In genomic region chr6:142363019-142363576, GRCm38 (mm10) we compare ENCODE assay signal across 12 mouse cellular contexts. TPM values are rescaled to one million over a fixed set of nuclear protein-coding genes. Genes with fewer than 3 reads are reported as not detected.
A peak's percentile ranks its signal among the peaks of the same experiment; 100 is the strongest.
DNase-seq lines count a peak whose midpoint lies in the region; ATAC-seq and TF ChIP-seq lines count a peak whose summit lies in the region.
"Had no signal": no experiment of that assay in that cellular context is flagged by ENCODE, and none has a peak within 500 bp of the region (broad histone marks: within the 10 kb centered on the region; RNA-seq: fewer than 3 reads in every experiment).

No protein-coding gene starts in this region.

- peaks cover 7% of the 10 kb centered on the region; the same call in 1 of the 2 replicates for H3K36me3 ChIP-seq in hindbrain, embryonic 11.5 days (ENCODE audit: control insufficient read depth, insufficient read depth, low read length)
- peaks cover 82% of the 10 kb centered on the region for H3K36me3 ChIP-seq in hindbrain, embryonic 12.5 days
- H3K36me3 ChIP-seq in testis, adult 2 months (ENCODE audit: control insufficient read depth, insufficient read depth, low read length) = peaks cover 6% of the 10 kb centered on the region
- peaks cover 44% of the 10 kb centered on the region for H3K36me3 ChIP-seq in hindbrain, postnatal 0 days (ENCODE audit: insufficient read depth, low read length)
- peaks cover 14% of the 10 kb centered on the region; the same call in 1 of the 2 replicates for H3K36me3 ChIP-seq in stomach, embryonic 16.5 days (ENCODE audit: control insufficient read depth, insufficient read depth, low read length)

- no peak overlapping the region for H3K4me3 ChIP-seq in hindbrain, embryonic 11.5 days (ENCODE audit: low read depth, low read length)
- H3K4me3 ChIP-seq in hindbrain, embryonic 12.5 days = no peak overlapping the region
- H3K4me3 ChIP-seq in testis, adult 2 months (ENCODE audit: control insufficient read depth, low read depth, low read length) = no peak overlapping the region
- H3K4me3 ChIP-seq in hindbrain, postnatal 0 days (ENCODE audit: low read length) = no peak overlapping the region
- no peak overlapping the region for H3K4me3 ChIP-seq in stomach, embryonic 16.5 days (replicated peaks; ENCODE audit: low read length)
- H3K4me3 ChIP-seq: embryonic facial prominence, embryonic 12.5 days; heart, embryonic 13.5 days; midbrain, embryonic 12.5 days had no signal

- H3K4me1 ChIP-seq in hindbrain, embryonic 11.5 days (replicated peaks; ENCODE audit: control insufficient read depth, insufficient read depth, low read length) = no peaks in the 10 kb centered on the region
- H3K4me1 ChIP-seq in hindbrain, embryonic 12.5 days = no peaks in the 10 kb centered on the region
- no peaks in the 10 kb centered on the region for H3K4me1 ChIP-seq in testis, adult 2 months (ENCODE audit: control insufficient read depth, insufficient read depth, low read length)
- no peaks in the 10 kb centered on the region for H3K4me1 ChIP-seq in hindbrain, postnatal 0 days (ENCODE audit: insufficient read depth, low read length)
- no peaks in the 10 kb centered on the region for H3K4me1 ChIP-seq in stomach, embryonic 16.5 days (ENCODE audit: control insufficient read depth, insufficient read depth, low read length)
- H3K4me1 ChIP-seq: embryonic facial prominence, embryonic 12.5 days; heart, embryonic 13.5 days; midbrain, embryonic 12.5 days had no signal

- no peak overlapping the region for H3K9ac ChIP-seq in hindbrain, embryonic 11.5 days (ENCODE audit: low read depth, low read length)
- H3K9ac ChIP-seq in hindbrain, embryonic 12.5 days = no peak overlapping the region
- no peak overlapping the region for H3K9ac ChIP-seq in hindbrain, postnatal 0 days (replicated peaks; ENCODE audit: low read length)
- no peak overlapping the region for H3K9ac ChIP-seq in stomach, embryonic 16.5 days (ENCODE audit: low read length)
- H3K9ac ChIP-seq: embryonic facial prominence, embryonic 12.5 days; heart, embryonic 13.5 days; midbrain, embryonic 12.5 days had no signal

- peak; percentile 18 for DNase-seq in hindbrain, embryonic 11.5 days (ENCODE audit: low spot score)
- DNase-seq in testis, postnatal 14 days (ENCODE audit: low spot score) = no peak
- DNase-seq in hindbrain, postnatal 0 days (ENCODE audit: low spot score) = peak; percentile 50
- DNase-seq in urinary bladder, adult 2 months (ENCODE audit: low spot score) = no peak
- no peak for DNase-seq in yolk sac, embryonic 10.5 days (ENCODE audit: low spot score)

- TF ChIP-seq CTCF in testis, adult 2 months (IDR thresholded peaks at IDR 0.05; ENCODE audit: control insufficient read depth, insufficient read depth, insufficient replicate concordance, low read depth, low read length) = peak; percentile 20; the same call in 1 of the 2 replicates
- peak; percentile 57 for TF ChIP-seq CTCF in hindbrain, postnatal 0 days (IDR thresholded peaks at IDR 0.05; ENCODE audit: low read depth)

- 78% methylated on average over 9 of the region's 9 CpGs for WGBS in hindbrain, embryonic 11.5 days
- WGBS in hindbrain, embryonic 12.5 days = 74% methylated on average over 9 of the region's 9 CpGs
- WGBS in hindbrain, postnatal 0 days = 60% methylated on average over 9 of the region's 9 CpGs
- 63% methylated on average over 9 of the region's 9 CpGs for WGBS in stomach, embryonic 16.5 days

- no peak overlapping the region for H3K4me2 ChIP-seq in hindbrain, embryonic 11.5 days (replicated peaks; ENCODE audit: low read depth, low read length)
- H3K4me2 ChIP-seq in hindbrain, embryonic 12.5 days (replicated peaks) = no peak overlapping the region
- H3K4me2 ChIP-seq in hindbrain, postnatal 0 days (ENCODE audit: low read depth, low read length) = no peak overlapping the region
- no peak overlapping the region for H3K4me2 ChIP-seq in stomach, embryonic 16.5 days (ENCODE audit: low read depth, low read length)
- H3K4me2 ChIP-seq: embryonic facial prominence, embryonic 12.5 days; heart, embryonic 13.5 days; midbrain, embryonic 12.5 days had no signal

- ATAC-seq in hindbrain, embryonic 11.5 days (ENCODE audit: low FRiP score) = peak; percentile 37; the same call in 1 of the 2 replicates
- ATAC-seq in hindbrain, embryonic 12.5 days (ENCODE audit: low FRiP score) = no peak; the same call in 1 of the 2 replicates
- ATAC-seq in hindbrain, postnatal 0 days = peak; percentile 58
- ATAC-seq in stomach, embryonic 16.5 days (ENCODE audit: insufficient read depth, low FRiP score) = 0 out of 2 replicates have a peak, but pooled peaks have one; percentile 33

- no peak for TF ChIP-seq POLR2A in testis, adult 2 months (IDR thresholded peaks at IDR 0.05; ENCODE audit: control insufficient read depth, low read depth, low read length)

- no peaks in the 10 kb centered on the region for H3K27me3 ChIP-seq in hindbrain, embryonic 11.5 days (ENCODE audit: control insufficient read depth, insufficient read depth, low read length)
- H3K27me3 ChIP-seq in hindbrain, embryonic 12.5 days = no peaks in the 10 kb centered on the region
- no peaks in the 10 kb centered on the region for H3K27me3 ChIP-seq in testis, adult 2 months (ENCODE audit: control insufficient read depth, insufficient read depth, low read length)
- no peaks in the 10 kb centered on the region for H3K27me3 ChIP-seq in hindbrain, postnatal 0 days (ENCODE audit: insufficient read depth, low read length)
- H3K27me3 ChIP-seq in stomach, embryonic 16.5 days (ENCODE audit: control insufficient read depth, insufficient read depth, low read length) = no peaks in the 10 kb centered on the region
- H3K27me3 ChIP-seq: embryonic facial prominence, embryonic 12.5 days; heart, embryonic 13.5 days; midbrain, embryonic 12.5 days had no signal

- H3K27ac ChIP-seq in hindbrain, embryonic 11.5 days (ENCODE audit: low read depth, low read length) = no peak overlapping the region
- no peak overlapping the region for H3K27ac ChIP-seq in hindbrain, embryonic 12.5 days
- no peak overlapping the region for H3K27ac ChIP-seq in testis, adult 2 months (ENCODE audit: control insufficient read depth, insufficient read depth, low read depth, low read length)
- no peak overlapping the region for H3K27ac ChIP-seq in hindbrain, postnatal 0 days
- no peak overlapping the region for H3K27ac ChIP-seq in stomach, embryonic 16.5 days (ENCODE audit: low read length)
- H3K27ac ChIP-seq: embryonic facial prominence, embryonic 12.5 days; heart, embryonic 13.5 days; midbrain, embryonic 12.5 days had no signal

- no peaks in the 10 kb centered on the region for H3K9me3 ChIP-seq in hindbrain, embryonic 11.5 days (ENCODE audit: control insufficient read depth, low read length)
- H3K9me3 ChIP-seq in hindbrain, embryonic 12.5 days (replicated peaks) = no peaks in the 10 kb centered on the region
- no peaks in the 10 kb centered on the region for H3K9me3 ChIP-seq in hindbrain, postnatal 0 days (ENCODE audit: low read length)
- H3K9me3 ChIP-seq in stomach, embryonic 16.5 days (replicated peaks; ENCODE audit: control insufficient read depth, low read length) = no peaks in the 10 kb centered on the region
- H3K9me3 ChIP-seq: embryonic facial prominence, embryonic 12.5 days; heart, embryonic 13.5 days; midbrain, embryonic 12.5 days had no signal

RNA-seq across cellular contexts. Expression of gene Pyroxd1, which starts 17.6 kb away (rescaled TPM):
- polyA plus RNA-seq in hindbrain, embryonic 11.5 days (2014; fragmentation: Nextera tagmentation; extraction: Ambion mirVana) = 21.2 and 25.9 TPM in 2 replicates
- polyA plus RNA-seq in hindbrain, embryonic 12.5 days (2016; fragmentation: Nextera tagmentation; extraction: Ambion mirVana) = 23.6 and 26.0 TPM in 2 replicates
- polyA plus RNA-seq in testis, adult 2 months (2012; rRNA removed) = 5.8 and 6.3 TPM in 2 replicates
- total RNA-seq in hindbrain, postnatal 0 days (2014; rRNA removed) = 8.3 and 12.0 TPM in 2 replicates
- 17.5 and 18.5 TPM in 2 replicates for polyA plus RNA-seq in hindbrain, postnatal 0 days (2015; fragmentation: Nextera tagmentation; extraction: Ambion mirVana)
- polyA plus RNA-seq in stomach, embryonic 16.5 days (2015; fragmentation: Nextera tagmentation; extraction: Ambion mirVana) = 18.5 and 19.0 TPM in 2 replicates
- polyA plus RNA-seq in urinary bladder, adult 2 months (2012; rRNA removed) = 12.8 and 14.1 TPM in 2 replicates

RNA-seq across cellular contexts. Expression of gene Recql, which starts 23.8 kb away (rescaled TPM):
- polyA plus RNA-seq in hindbrain, embryonic 11.5 days (2014; fragmentation: Nextera tagmentation; extraction: Ambion mirVana) = 34.9 and 41.3 TPM in 2 replicates
- polyA plus RNA-seq in hindbrain, embryonic 12.5 days (2016; fragmentation: Nextera tagmentation; extraction: Ambion mirVana) = 32.3 and 40.7 TPM in 2 replicates
- 29.7 and 36.9 TPM in 2 replicates for polyA plus RNA-seq in testis, adult 2 months (2012; rRNA removed)
- total RNA-seq in hindbrain, postnatal 0 days (2014; rRNA removed) = 17.4 and 25.4 TPM in 2 replicates
- 16.6 and 17.6 TPM in 2 replicates for polyA plus RNA-seq in hindbrain, postnatal 0 days (2015; fragmentation: Nextera tagmentation; extraction: Ambion mirVana)
- 22.8 and 25.9 TPM in 2 replicates for polyA plus RNA-seq in stomach, embryonic 16.5 days (2015; fragmentation: Nextera tagmentation; extraction: Ambion mirVana)
- polyA plus RNA-seq in urinary bladder, adult 2 months (2012; rRNA removed) = 12.0 and 13.2 TPM in 2 replicates

RNA-seq across cellular contexts. Expression of gene Golt1b, which starts 23.9 kb away (rescaled TPM):
- polyA plus RNA-seq in hindbrain, embryonic 11.5 days (2014; fragmentation: Nextera tagmentation; extraction: Ambion mirVana) = 117 and 122 TPM in 2 replicates
- 95.7 and 108 TPM in 2 replicates for polyA plus RNA-seq in hindbrain, embryonic 12.5 days (2016; fragmentation: Nextera tagmentation; extraction: Ambion mirVana)
- polyA plus RNA-seq in testis, adult 2 months (2012; rRNA removed) = 4.9 and 5.4 TPM in 2 replicates
- 36.4 and 49.7 TPM in 2 replicates for total RNA-seq in hindbrain, postnatal 0 days (2014; rRNA removed)
- polyA plus RNA-seq in hindbrain, postnatal 0 days (2015; fragmentation: Nextera tagmentation; extraction: Ambion mirVana) = 62.2 and 65.6 TPM in 2 replicates
- 84.8 and 91.8 TPM in 2 replicates for polyA plus RNA-seq in stomach, embryonic 16.5 days (2015; fragmentation: Nextera tagmentation; extraction: Ambion mirVana)
- 22.0 and 23.8 TPM in 2 replicates for polyA plus RNA-seq in urinary bladder, adult 2 months (2012; rRNA removed)

RNA-seq across cellular contexts. Expression of gene Slco1a5, which starts 40.3 kb away (rescaled TPM):
- 0.65 and 0.80 TPM in 2 replicates for polyA plus RNA-seq in hindbrain, embryonic 11.5 days (2014; fragmentation: Nextera tagmentation; extraction: Ambion mirVana)
- 0.46 and 0.83 TPM in 2 replicates for polyA plus RNA-seq in hindbrain, embryonic 12.5 days (2016; fragmentation: Nextera tagmentation; extraction: Ambion mirVana)
- polyA plus RNA-seq in testis, adult 2 months (2012; rRNA removed) = 0.41 and 0.52 TPM in 2 replicates
- total RNA-seq in hindbrain, postnatal 0 days (2014; rRNA removed) = 1.3 TPM in 2 replicates
- polyA plus RNA-seq in hindbrain, postnatal 0 days (2015; fragmentation: Nextera tagmentation; extraction: Ambion mirVana) = 0.96 and 1.0 TPM in 2 replicates
- polyA plus RNA-seq in stomach, embryonic 16.5 days (2015; fragmentation: Nextera tagmentation; extraction: Ambion mirVana) = 0.08 and 0.25 TPM in 2 replicates
- polyA plus RNA-seq in urinary bladder, adult 2 months (2012; rRNA removed) = not detected in 2 replicates
- polyA plus RNA-seq: embryonic facial prominence, embryonic 12.5 days; heart, embryonic 13.5 days; spleen, adult 2 months had no signal

RNA-seq across cellular contexts. Expression of gene Spx, which starts 50.1 kb away (rescaled TPM):
- 5.7 and 6.3 TPM in 2 replicates for polyA plus RNA-seq in hindbrain, embryonic 11.5 days (2014; fragmentation: Nextera tagmentation; extraction: Ambion mirVana)
- polyA plus RNA-seq in hindbrain, embryonic 12.5 days (2016; fragmentation: Nextera tagmentation; extraction: Ambion mirVana) = 2.9 and 6.9 TPM in 2 replicates
- polyA plus RNA-seq in testis, adult 2 months (2012; rRNA removed) = 0.36 and 0.83 TPM in 2 replicates
- 0.75 and 3.6 TPM in 2 replicates for total RNA-seq in hindbrain, postnatal 0 days (2014; rRNA removed)
- 2.6 and 3.7 TPM in 2 replicates for polyA plus RNA-seq in hindbrain, postnatal 0 days (2015; fragmentation: Nextera tagmentation; extraction: Ambion mirVana)
- polyA plus RNA-seq in stomach, embryonic 16.5 days (2015; fragmentation: Nextera tagmentation; extraction: Ambion mirVana) = 0.41 and 0.67 TPM in 2 replicates
- 1.8 and 2.0 TPM in 2 replicates for polyA plus RNA-seq in urinary bladder, adult 2 months (2012; rRNA removed)

Comparison
In these comparisons a context has a peak if more than half of its experiments do, and no peak if none do; other contexts are left out.
1. DNase-seq: peak in hindbrain, embryonic 11.5 days (single experiment) and hindbrain, postnatal 0 days (single experiment); none in testis, postnatal 14 days (single experiment), urinary bladder, adult 2 months (single experiment) and yolk sac, embryonic 10.5 days (single experiment).